7 mouse cellular contexts compared by ENCODE assay signal in genomic region chr10:78351887-78352665, GRCm38 (mm10). TPM values are rescaled to one million over a fixed set of nuclear protein-coding genes. Genes with fewer than 3 reads are reported as not detected.
DNase-seq lines count a peak whose midpoint lies in the region; ATAC-seq and TF ChIP-seq lines count a peak whose summit lies in the region.

TSS of gene Agpat3 (minus strand) at chr10:78352489.

- peak; percentile 83 for DNase-seq in adrenal gland, postnatal 14 days
- peak; percentile 86 for DNase-seq in heart, embryonic 10.5 days (ENCODE audit: low spot score)
- DNase-seq in limb, embryonic 14.5 days (ENCODE audit: low spot score), result peak; percentile 20
- peak in 1 of 2 experiments; percentile 56 for DNase-seq in spleen, adult 2 months (ENCODE audit: low read depth in 1 of 2, low spot score in 2 of 2)

- H3K4me3 ChIP-seq in embryonic facial prominence, embryonic 15.5 days (replicated peaks), result peak within 1 kb of the TSS; percentile 90
- H3K4me3 ChIP-seq in heart, embryonic 10.5 days, result peak within 1 kb of the TSS; percentile 94
- H3K4me3 ChIP-seq in kidney, embryonic 14.5 days (ENCODE audit: low read length), result peak within 1 kb of the TSS; percentile 91
- H3K4me3 ChIP-seq in limb, embryonic 14.5 days (replicated peaks; ENCODE audit: low read length), result peak within 1 kb of the TSS; percentile 85
- peak within 1 kb of the TSS; percentile 70 for H3K4me3 ChIP-seq in midbrain, embryonic 15.5 days
- peak within 1 kb of the TSS; percentile 68 for H3K4me3 ChIP-seq in spleen, adult 2 months (ENCODE audit: extremely low read depth, insufficient read depth, insufficient read length)

- no peaks in the 10 kb centered on the region for H3K36me3 ChIP-seq in embryonic facial prominence, embryonic 15.5 days
- no peaks in the 10 kb centered on the region for H3K36me3 ChIP-seq in heart, embryonic 10.5 days
- H3K36me3 ChIP-seq in kidney, embryonic 14.5 days (ENCODE audit: control insufficient read depth, insufficient read depth, low read length), result no peaks in the 10 kb centered on the region
- 0 out of 2 replicates have a peak, but pooled peaks cover 4% of the 10 kb centered on the region for H3K36me3 ChIP-seq in limb, embryonic 14.5 days (ENCODE audit: control insufficient read depth, insufficient read depth, low read length)
- H3K36me3 ChIP-seq in midbrain, embryonic 15.5 days (replicated peaks), result no peaks in the 10 kb centered on the region
- no peaks in the 10 kb centered on the region for H3K36me3 ChIP-seq in spleen, adult 2 months (ENCODE audit: control insufficient read depth, insufficient read depth, low read length)

- 0 out of 2 replicates have a peak, but pooled peaks have one; percentile 15 for TF ChIP-seq POLR2A in limb, embryonic 14.5 days (IDR thresholded peaks at IDR 0.05; ENCODE audit: borderline replicate concordance, extremely low read depth, insufficient read depth, insufficient read length)
- no peak for TF ChIP-seq POLR2A in spleen, adult 2 months (IDR thresholded peaks at IDR 0.05; ENCODE audit: low read depth, low read length)

- H3K9me3 ChIP-seq in embryonic facial prominence, embryonic 15.5 days (replicated peaks), result no peaks in the 10 kb centered on the region
- no peaks in the 10 kb centered on the region for H3K9me3 ChIP-seq in heart, embryonic 10.5 days
- H3K9me3 ChIP-seq in kidney, embryonic 14.5 days (ENCODE audit: control insufficient read depth, low read length), result no peaks in the 10 kb centered on the region
- H3K9me3 ChIP-seq in limb, embryonic 14.5 days (ENCODE audit: control insufficient read depth, low read length), result no peaks in the 10 kb centered on the region
- no peaks in the 10 kb centered on the region for H3K9me3 ChIP-seq in midbrain, embryonic 15.5 days

- peak within 1 kb of the TSS; percentile 63 for H3K4me2 ChIP-seq in embryonic facial prominence, embryonic 15.5 days (replicated peaks)
- peak within 1 kb of the TSS; percentile 89 for H3K4me2 ChIP-seq in kidney, embryonic 14.5 days (replicated peaks; ENCODE audit: low read depth, low read length)
- H3K4me2 ChIP-seq in limb, embryonic 14.5 days (replicated peaks; ENCODE audit: low read depth, low read length, severe bottlenecking), result peak within 1 kb of the TSS; percentile 79
- H3K4me2 ChIP-seq in midbrain, embryonic 15.5 days, result peak within 1 kb of the TSS; percentile 81

- TF ChIP-seq CTCF in spleen, adult 2 months (IDR thresholded peaks at IDR 0.05; ENCODE audit: extremely low read depth, insufficient read depth, insufficient read length, insufficient replicate concordance), result no peak

- peak; percentile 74 for ATAC-seq in embryonic facial prominence, embryonic 15.5 days (ENCODE audit: insufficient number of reproducible peaks, low FRiP score, low TSS enrichment, low read depth)
- ATAC-seq in kidney, embryonic 14.5 days (ENCODE audit: low FRiP score, low TSS enrichment), result peak; percentile 79
- ATAC-seq in limb, embryonic 14.5 days (ENCODE audit: low FRiP score, low read depth), result peak; percentile 62
- peak; percentile 88 for ATAC-seq in midbrain, embryonic 15.5 days (replicated peaks)

- peak within 1 kb of the TSS; percentile 76 for H3K27ac ChIP-seq in embryonic facial prominence, embryonic 15.5 days (replicated peaks)
- peak within 1 kb of the TSS; percentile 95 for H3K27ac ChIP-seq in heart, embryonic 10.5 days
- H3K27ac ChIP-seq in kidney, embryonic 14.5 days (ENCODE audit: low read depth, low read length), result peak within 1 kb of the TSS; percentile 86
- peak within 1 kb of the TSS; percentile 76 for H3K27ac ChIP-seq in limb, embryonic 14.5 days (replicated peaks; ENCODE audit: low read depth, low read length)
- peak within 1 kb of the TSS; percentile 80 for H3K27ac ChIP-seq in midbrain, embryonic 15.5 days
- H3K27ac ChIP-seq in spleen, adult 2 months (ENCODE audit: insufficient read depth, low read length), result 0 out of 2 replicates have a peak within 1 kb of the TSS, but pooled peaks have one; percentile 11

- H3K4me1 ChIP-seq in embryonic facial prominence, embryonic 15.5 days, result peaks cover 21% of the 10 kb centered on the region
- H3K4me1 ChIP-seq in heart, embryonic 10.5 days, result peaks cover 28% of the 10 kb centered on the region
- peaks cover 26% of the 10 kb centered on the region for H3K4me1 ChIP-seq in kidney, embryonic 14.5 days (ENCODE audit: control insufficient read depth, insufficient read depth, low read length)
- peaks cover 13% of the 10 kb centered on the region for H3K4me1 ChIP-seq in limb, embryonic 14.5 days (ENCODE audit: control insufficient read depth, insufficient read depth, low read length)
- peaks cover 30% of the 10 kb centered on the region for H3K4me1 ChIP-seq in midbrain, embryonic 15.5 days
- peaks cover 7% of the 10 kb centered on the region; the same call in 1 of the 2 replicates for H3K4me1 ChIP-seq in spleen, adult 2 months (ENCODE audit: control insufficient read depth, insufficient read depth, insufficient read length)

- no peaks in the 10 kb centered on the region for H3K27me3 ChIP-seq in embryonic facial prominence, embryonic 15.5 days
- peaks cover 11% of the 10 kb centered on the region for H3K27me3 ChIP-seq in heart, embryonic 10.5 days (ENCODE audit: insufficient read depth, poor library complexity, severe bottlenecking)
- H3K27me3 ChIP-seq in kidney, embryonic 14.5 days (ENCODE audit: control insufficient read depth, insufficient read depth, low read length), result no peaks in the 10 kb centered on the region
- H3K27me3 ChIP-seq in limb, embryonic 14.5 days (ENCODE audit: control insufficient read depth, insufficient read depth, low read length), result no peaks in the 10 kb centered on the region
- no peaks in the 10 kb centered on the region for H3K27me3 ChIP-seq in midbrain, embryonic 15.5 days (replicated peaks)
- H3K27me3 ChIP-seq in spleen, adult 2 months (ENCODE audit: control insufficient read depth, insufficient read depth, low read length), result no peaks in the 10 kb centered on the region

- under 1% methylated on average over 67 of the region's 113 CpGs for WGBS in embryonic facial prominence, embryonic 15.5 days
- WGBS in heart, embryonic 10.5 days, result 4% methylated on average over 113 of the region's 113 CpGs
- under 1% methylated on average over 89 of the region's 113 CpGs for WGBS in kidney, embryonic 14.5 days
- 2% methylated on average over 40 of the region's 113 CpGs for WGBS in limb, embryonic 14.5 days
- WGBS in midbrain, embryonic 15.5 days, result 0% methylated on average over 87 of the region's 113 CpGs
- WGBS in spleen, adult 2 months, result 1% methylated on average over 113 of the region's 113 CpGs

- H3K9ac ChIP-seq in embryonic facial prominence, embryonic 15.5 days, result peak within 1 kb of the TSS; percentile 91
- peak within 1 kb of the TSS; percentile 99 for H3K9ac ChIP-seq in kidney, embryonic 14.5 days (ENCODE audit: low read depth, low read length)
- H3K9ac ChIP-seq in limb, embryonic 14.5 days (ENCODE audit: low read depth, low read length, severe bottlenecking), result peak within 1 kb of the TSS; percentile 97
- peak within 1 kb of the TSS; percentile 91 for H3K9ac ChIP-seq in midbrain, embryonic 15.5 days

RNA-seq across cellular contexts. Expression of gene Agpat3, which starts in this region (rescaled TPM):
- total RNA-seq in adrenal gland, postnatal 14 days (2021), result 323 and 324 TPM in 2 replicates
- polyA plus RNA-seq in embryonic facial prominence, embryonic 15.5 days (2015; fragmentation: Nextera tagmentation; extraction: Ambion mirVana), result 99.7 and 105 TPM in 2 replicates
- polyA plus RNA-seq in heart, embryonic 10.5 days (2016; fragmentation: Nextera tagmentation; extraction: Ambion mirVana), result 43.7 and 44.2 TPM in 2 replicates
- 66.4 and 84.7 TPM in 2 replicates for polyA plus RNA-seq in kidney, embryonic 14.5 days (2014; fragmentation: Nextera tagmentation; extraction: Ambion mirVana)
- 83.0 and 109 TPM in 2 replicates for polyA plus RNA-seq in limb, embryonic 14.5 days (2012; rRNA removed)
- 89.7 and 111 TPM in 2 replicates for polyA plus RNA-seq in limb, embryonic 14.5 days (2014; fragmentation: Nextera tagmentation; extraction: Ambion mirVana)
- polyA plus RNA-seq in midbrain, embryonic 15.5 days (2015; fragmentation: Nextera tagmentation; extraction: Ambion mirVana), result 73.4 and 77.7 TPM in 2 replicates
- polyA plus RNA-seq in spleen, adult 2 months (2012; rRNA removed), result 177 and 205 TPM in 2 replicates

Comparison
In these comparisons a context has a peak if more than half of its experiments do, and no peak if none do; other contexts are left out.
1. H3K27ac ChIP-seq: peak in every context shown above with its lines; median percentile 95 in heart, embryonic 10.5 days; 86 in kidney, embryonic 14.5 days; 80 in midbrain, embryonic 15.5 days; 76 in embryonic facial prominence, embryonic 15.5 days; 76 in limb, embryonic 14.5 days; 11 in spleen, adult 2 months.